Mouse (Mus musculus) ES-Bruce4 (cell line): Measurements from ENCODE around the gene Mprip. TPM values are rescaled to one million over a fixed set of nuclear protein-coding genes. Genes with fewer than 3 reads are reported as not detected.
"Not testable (repeated sequence)": the region's sequence is repeated elsewhere in the genome, so short reads cannot be mapped to it uniquely, and the experiment has no call there.

ENCODE experiments used
- H3K27ac ChIP-seq: 2 replicates; pipeline ENCODE4 v1.5.1; 2012; ENCODE audit warnings: low read length, inconsistent platforms; ENCODE audit not compliant: insufficient read depth
- H3K27me3 ChIP-seq: 2 replicates; pipeline ENCODE4 v1.6.1; 2012; ENCODE audit warnings: mild to moderate bottlenecking, low read length, inconsistent platforms; ENCODE audit not compliant: control insufficient read depth, poor library complexity, insufficient read depth, severe bottlenecking
- H3K36me3 ChIP-seq: 2 replicates; pipeline ENCODE4 v1.6.1; 2012; ENCODE audit warnings: inconsistent platforms, mild to moderate bottlenecking, low read length, moderate library complexity; ENCODE audit not compliant: control insufficient read depth, poor library complexity, insufficient read depth, severe bottlenecking
- H3K4me1 ChIP-seq: one replicate; pipeline ENCODE4 v1.8.1; 2011; ENCODE audit warnings: low read length; ENCODE audit not compliant: control insufficient read depth, insufficient read depth
- H3K4me3 ChIP-seq: 2 replicates; pipeline ENCODE4 v1.5.1; 2011; ENCODE audit warnings: low read depth, mild to moderate bottlenecking, low read length
- H3K9ac ChIP-seq: 2 replicates; pipeline ENCODE4 v1.6.1; 2012; ENCODE audit warnings: low read depth, mild to moderate bottlenecking, inconsistent platforms; ENCODE audit not compliant: poor library complexity, severe bottlenecking
- H3K9me3 ChIP-seq: replicated peaks from 2 replicates; pipeline ENCODE4 v1.6.1; 2012; ENCODE audit warnings: mild to moderate bottlenecking, low read length, inconsistent platforms; ENCODE audit not compliant: control insufficient read depth, poor library complexity, insufficient read depth, severe bottlenecking
- CTCF ChIP-seq: IDR thresholded peaks from one replicate; pipeline ENCODE4 v1.8.1; 2011; ENCODE audit warnings: low read depth, low read length
- EP300 ChIP-seq: IDR thresholded peaks from 2 replicates; pipeline ENCODE4 v1.6.1; 2011; ENCODE audit warnings: low read depth, low read length; ENCODE audit not compliant: insufficient read depth
- POLR2A ChIP-seq: IDR thresholded peaks from one replicate; pipeline ENCODE4 v1.8.1; 2011; ENCODE audit warnings: low read length; ENCODE audit not compliant: insufficient read depth
- polyA plus RNA-seq: library from polyadenylated mRNA; stranded (reverse); fragments of >200 nt; gene quantifications from 2 replicates; pipeline ENCODE4 v1.2.4, GENCODE M21; 2011; ENCODE audit warnings: low read depth; ENCODE audit not compliant: missing spikeins, insufficient read depth, insufficient read length

The Mprip gene
- polyA plus RNA-seq, 1 experiment, result 85.9 TPM

DNA sequence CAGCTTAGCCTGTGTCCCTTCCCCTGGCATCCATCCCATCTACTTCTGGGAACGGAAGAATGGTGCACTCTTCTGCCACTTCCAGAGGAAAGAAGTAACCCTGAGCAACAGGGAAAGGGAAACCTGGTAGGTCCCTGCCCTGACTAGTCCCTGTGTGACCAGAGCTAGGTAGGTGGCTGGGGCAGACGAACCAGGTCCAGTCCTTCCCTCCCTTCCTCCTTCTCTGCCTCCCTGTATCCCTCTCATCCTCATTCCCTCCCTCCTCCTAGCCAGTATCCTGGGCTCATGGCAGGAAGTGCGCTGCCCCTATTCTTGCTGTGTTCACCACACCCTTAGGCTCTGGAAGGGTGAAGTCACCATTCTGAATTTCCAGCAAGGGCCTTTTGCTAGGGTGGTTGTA is 70.7 kb downstream of the Mprip start:
- 0 out of 2 replicates have a peak, but pooled peaks cover 2% of the 10 kb centered on the region for H3K36me3 ChIP-seq
- TF ChIP-seq EP300 (no peak), POLR2A (no peak)
- H3K4me3 ChIP-seq, result no peak overlapping the region
- H3K27me3 ChIP-seq, result no peaks in the 10 kb centered on the region
- no peaks in the 10 kb centered on the region for H3K4me1 ChIP-seq
- no peak overlapping the region for H3K27ac ChIP-seq
- no peaks in the 10 kb centered on the region for H3K9me3 ChIP-seq
- H3K9ac ChIP-seq, result no peak overlapping the region

DNA sequence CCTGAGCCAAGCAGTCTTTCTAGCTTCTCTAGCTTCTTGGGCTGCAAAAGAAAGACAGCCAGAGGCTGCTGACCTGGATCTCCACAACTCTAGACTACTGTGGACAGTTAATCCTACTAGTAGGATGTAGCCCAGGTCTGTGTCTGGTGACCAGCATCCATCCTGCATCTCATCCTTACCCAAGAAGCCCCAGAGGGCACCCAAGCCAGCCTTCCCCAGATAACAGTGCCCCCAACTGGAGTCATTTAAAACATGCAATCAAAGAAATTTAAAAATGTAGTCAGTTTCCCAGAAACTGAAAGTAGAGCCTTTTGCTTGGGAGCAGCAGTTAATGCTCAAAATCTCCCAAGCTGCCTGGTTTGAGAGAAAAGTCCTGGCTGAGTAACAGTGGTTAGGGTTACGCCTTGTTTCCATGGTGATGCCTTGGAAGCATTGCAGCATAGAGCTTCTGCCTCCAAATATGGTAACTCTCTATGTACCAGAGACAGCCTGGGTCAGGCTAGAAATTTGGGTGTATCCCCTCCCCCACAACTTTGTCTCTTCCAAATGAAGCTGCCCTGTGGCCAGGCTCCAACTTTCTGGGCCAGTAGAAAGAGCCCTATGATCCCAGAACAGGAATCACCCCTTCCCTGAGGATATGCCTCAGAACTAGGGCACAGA is 71.4 kb downstream of the Mprip start:
- no peak overlapping the region for H3K27ac ChIP-seq

DNA sequence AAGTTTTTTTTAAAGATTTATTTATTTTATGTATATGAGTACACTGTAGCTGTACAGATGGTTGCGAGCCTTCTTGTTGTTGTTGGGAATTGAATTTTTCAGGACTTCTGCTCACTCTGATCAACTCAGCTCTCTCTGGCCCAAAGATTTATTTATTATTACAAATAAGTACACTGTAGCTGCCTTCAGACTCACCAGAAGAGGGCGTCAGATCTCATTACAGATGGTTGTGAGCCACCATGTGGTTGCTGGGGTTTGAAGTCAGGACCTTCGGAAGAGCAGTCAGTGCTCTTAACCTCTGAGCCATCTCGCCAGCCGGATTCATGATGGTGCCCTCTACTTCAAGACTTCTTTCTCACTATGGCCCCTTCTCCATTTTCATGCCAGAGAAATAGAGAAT is 72.5 kb downstream of the Mprip start:
- peak; percentile 15 for TF ChIP-seq CTCF
- not testable (repeated sequence) for H3K9me3 ChIP-seq, H3K27me3 ChIP-seq, H3K27ac ChIP-seq, H3K9ac ChIP-seq, H3K36me3 ChIP-seq, H3K4me1 ChIP-seq, H3K4me3 ChIP-seq

More for the DNA sequence above, 71.4 kb downstream of the Mprip start:
- Histone ChIP-seq H3K4me3 (no peak overlapping the region), H3K9me3 (no peaks in the 10 kb centered on the region), H3K9ac (no peak overlapping the region), H3K27me3 (no peaks in the 10 kb centered on the region), H3K36me3 (0 out of 2 replicates have a peak, but pooled peaks cover 2% of the 10 kb centered on the region), H3K4me1 (no peaks in the 10 kb centered on the region)
- TF ChIP-seq CTCF (no peak), POLR2A (no peak), EP300 (no peak)

DNA sequence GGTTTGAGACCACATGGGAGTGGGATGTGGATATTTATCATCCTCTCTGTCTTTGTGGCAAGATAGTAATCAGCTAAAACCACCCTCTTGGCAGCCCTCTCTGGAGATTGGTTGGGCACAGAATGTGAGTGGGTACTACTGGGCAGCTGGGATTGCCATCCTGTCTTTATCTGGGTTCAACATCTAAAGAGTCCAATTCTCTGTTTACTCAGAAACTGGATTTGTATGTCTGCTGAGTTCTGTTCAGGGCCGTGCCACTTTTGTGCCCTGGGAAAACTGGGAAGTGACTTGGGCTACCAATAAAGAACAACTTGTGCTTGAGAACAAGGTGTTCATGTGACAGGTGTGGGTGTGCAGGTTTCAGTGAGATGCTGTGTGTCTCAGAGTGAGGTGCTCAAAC is 73.2 kb downstream of the Mprip start:
- Histone ChIP-seq H3K27me3 (no peaks in the 10 kb centered on the region), H3K4me3 (no peak overlapping the region), H3K36me3 (0 out of 2 replicates have a peak, but pooled peaks cover 2% of the 10 kb centered on the region), H3K27ac (no peak overlapping the region), H3K9me3 (no peaks in the 10 kb centered on the region), H3K9ac (no peak overlapping the region), H3K4me1 (no peaks in the 10 kb centered on the region)
- TF ChIP-seq EP300 (no peak), CTCF (no peak), POLR2A (no peak)

DNA sequence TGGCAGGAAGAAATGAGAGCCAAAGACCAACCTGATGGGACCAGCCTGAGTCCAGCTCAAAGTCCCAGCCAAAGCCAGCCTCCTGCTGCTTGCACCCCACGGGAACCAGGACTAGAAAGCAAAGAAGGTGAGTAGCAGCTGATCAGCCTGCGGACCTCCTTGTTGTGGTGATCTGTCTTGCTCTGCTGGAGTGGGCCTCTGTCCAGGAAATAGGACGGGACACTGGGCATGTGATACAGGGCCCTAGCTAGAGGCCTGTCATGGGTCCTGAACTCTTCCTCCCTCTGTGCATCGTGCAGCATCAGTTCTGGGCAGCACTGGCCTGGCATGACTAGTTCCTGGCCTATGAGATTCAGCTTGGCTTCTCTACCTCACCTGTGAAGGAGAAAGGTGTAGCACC is 74.8 kb downstream of the Mprip start:
- H3K4me1 ChIP-seq, H3K9ac ChIP-seq, H3K9me3 ChIP-seq: not testable (repeated sequence)

DNA sequence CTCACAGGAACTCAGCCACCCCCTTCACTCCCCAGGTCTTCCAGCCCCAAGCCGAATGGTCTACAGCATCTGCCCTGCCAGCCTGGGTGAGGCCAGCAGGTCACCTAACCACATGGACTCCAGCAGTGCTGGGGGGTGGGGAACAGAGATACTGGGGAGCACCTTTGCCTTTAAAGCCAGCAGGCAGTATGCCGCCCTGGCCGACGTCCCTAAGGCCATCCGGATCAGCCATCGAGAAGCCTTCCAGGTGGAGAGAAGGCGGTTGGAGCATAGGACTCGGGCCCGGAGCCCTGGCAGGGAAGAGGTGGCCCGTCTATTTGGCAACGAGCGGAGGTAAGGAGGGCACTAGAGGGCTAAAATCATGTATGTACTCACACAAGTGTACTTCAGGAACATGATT is 76.1 kb downstream of the Mprip start:
- no peaks in the 10 kb centered on the region for H3K27me3 ChIP-seq
- TF ChIP-seq POLR2A, result no peak
- TF ChIP-seq EP300, result no peak
- TF ChIP-seq CTCF, result no peak
- H3K27ac ChIP-seq, result no peak overlapping the region
- no peak overlapping the region for H3K9ac ChIP-seq
- no peaks in the 10 kb centered on the region for H3K9me3 ChIP-seq
- 0 out of 2 replicates have a peak, but pooled peaks cover 2% of the 10 kb centered on the region for H3K36me3 ChIP-seq
- no peaks in the 10 kb centered on the region for H3K4me1 ChIP-seq
- H3K4me3 ChIP-seq, result no peak overlapping the region

More for the DNA sequence above, 74.8 kb downstream of the Mprip start:
- H3K36me3 ChIP-seq, H3K4me3 ChIP-seq, H3K27ac ChIP-seq, H3K27me3 ChIP-seq: not testable (repeated sequence)

DNA sequence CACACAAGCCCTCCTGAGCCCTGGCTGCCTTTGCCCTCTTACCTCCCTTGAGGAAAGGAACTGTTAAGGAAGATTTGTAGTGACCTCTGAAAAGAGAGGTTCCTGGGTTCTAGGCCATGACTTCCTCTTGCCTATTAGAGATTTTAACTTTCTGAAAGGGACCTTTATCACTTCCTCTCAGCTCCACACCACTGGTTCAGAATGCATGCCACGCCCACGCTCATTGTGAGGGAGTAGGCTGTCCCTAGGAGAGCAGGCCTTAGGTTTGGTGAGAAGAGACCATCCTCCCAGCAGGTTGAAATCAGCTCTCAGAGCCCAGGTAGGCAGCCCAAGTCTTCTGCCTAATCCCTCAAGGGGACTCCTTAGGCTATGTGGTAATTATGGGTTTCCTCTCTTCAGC is 78.9 kb downstream of the Mprip start:
- TF ChIP-seq EP300 (no peak), CTCF (no peak), POLR2A (no peak)
- no peak overlapping the region for H3K4me3 ChIP-seq
- H3K4me1 ChIP-seq, result no peaks in the 10 kb centered on the region
- H3K9ac ChIP-seq, result no peak overlapping the region
- no peaks in the 10 kb centered on the region for H3K9me3 ChIP-seq
- H3K27me3 ChIP-seq, result no peaks in the 10 kb centered on the region
- H3K36me3 ChIP-seq, result no peaks in the 10 kb centered on the region
- H3K27ac ChIP-seq, result no peak overlapping the region
